16 mouse cellular contexts compared by ENCODE assay signal in the genomic region with DNA sequence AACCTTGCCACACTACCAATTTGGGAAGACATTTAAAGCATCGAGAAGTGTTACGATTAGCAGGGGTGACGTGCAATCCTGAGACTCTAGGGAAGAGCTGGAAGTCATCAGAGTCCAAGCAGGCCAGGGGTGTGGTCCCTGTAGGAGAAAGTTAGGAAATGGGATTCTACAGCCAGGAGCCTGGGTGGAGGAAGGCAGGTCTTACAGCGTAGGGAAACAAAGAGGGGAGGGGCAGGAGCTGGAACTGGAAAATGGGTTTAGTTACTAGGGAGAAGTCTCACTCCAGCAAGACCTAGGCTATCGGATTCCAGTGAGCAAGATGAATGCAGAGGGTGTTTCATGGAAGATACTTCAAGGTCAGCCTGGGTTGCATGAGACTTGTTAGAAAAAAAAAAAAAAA. TPM values are rescaled to one million over a fixed set of nuclear protein-coding genes. Genes with fewer than 3 reads are reported as not detected.
DNase-seq lines count a peak whose midpoint lies in the region; ATAC-seq and TF ChIP-seq lines count a peak whose summit lies in the region.
"Had no signal": no experiment of that assay in that cellular context is flagged by ENCODE, and none has a peak within 500 bp of the region (broad histone marks: within the 10 kb centered on the region; RNA-seq: fewer than 3 reads in every experiment).

No protein-coding gene starts in this region.

- in situ Hi-C loops in ES-E14 (cut with MboI; ENCODE audit: low sequenced_read_pairs in 2 of 2, unreplicated experiment in 2 of 2), result no loop called here

- no peaks in the 10 kb centered on the region for H3K9me3 ChIP-seq in kidney, embryonic 15.5 days (replicated peaks)
- H3K9me3 ChIP-seq in ES-E14 (ENCODE audit: control insufficient read depth, insufficient read depth, low read depth, low read length), result no peaks in the 10 kb centered on the region
- peaks cover 8% of the 10 kb centered on the region for H3K9me3 ChIP-seq in heart, embryonic 12.5 days (replicated peaks)
- no peaks in the 10 kb centered on the region for H3K9me3 ChIP-seq in midbrain, embryonic 14.5 days (ENCODE audit: control insufficient read depth, low read length)
- H3K9me3 ChIP-seq in forebrain, embryonic 15.5 days, result no peaks in the 10 kb centered on the region
- H3K9me3 ChIP-seq: limb, embryonic 13.5 days had no signal

- peak overlapping the region; percentile 55 for H3K27ac ChIP-seq in kidney, embryonic 15.5 days
- no peak overlapping the region for H3K27ac ChIP-seq in ES-E14 (ENCODE audit: insufficient read depth, low read depth, low read length, poor library complexity, severe bottlenecking)
- H3K27ac ChIP-seq in heart, embryonic 12.5 days (ENCODE audit: poor library complexity, severe bottlenecking), result peak overlapping the region; percentile 72
- H3K27ac ChIP-seq in midbrain, embryonic 14.5 days (replicated peaks; ENCODE audit: low read depth, low read length), result no peak overlapping the region
- no peak overlapping the region for H3K27ac ChIP-seq in forebrain, embryonic 15.5 days (replicated peaks)
- H3K27ac ChIP-seq: limb, embryonic 13.5 days had no signal

- H3K9ac ChIP-seq in kidney, embryonic 15.5 days, result no peak overlapping the region
- no peak overlapping the region for H3K9ac ChIP-seq in ES-E14 (ENCODE audit: insufficient read depth, low read depth, low read length, poor library complexity, severe bottlenecking)
- H3K9ac ChIP-seq in heart, embryonic 12.5 days, result no peak overlapping the region
- H3K9ac ChIP-seq in midbrain, embryonic 14.5 days (replicated peaks; ENCODE audit: low read length), result no peak overlapping the region
- no peak overlapping the region for H3K9ac ChIP-seq in forebrain, embryonic 15.5 days (replicated peaks)
- H3K9ac ChIP-seq: limb, embryonic 13.5 days had no signal

- H3K4me1 ChIP-seq in kidney, embryonic 15.5 days, result peaks cover 16% of the 10 kb centered on the region
- H3K4me1 ChIP-seq in ES-E14 (ENCODE audit: control insufficient read depth in 2 of 2, insufficient read depth in 2 of 2, low read length in 2 of 2, poor library complexity in 1 of 2), result peaks cover 0 to 4% of the 10 kb centered on the region in 2 experiments; a peak in 2 of 4 replicates
- H3K4me1 ChIP-seq in heart, embryonic 12.5 days (replicated peaks), result peaks cover 39% of the 10 kb centered on the region
- H3K4me1 ChIP-seq in midbrain, embryonic 14.5 days (ENCODE audit: control insufficient read depth, insufficient read depth, low read length), result peaks cover 7% of the 10 kb centered on the region
- H3K4me1 ChIP-seq in forebrain, embryonic 15.5 days, result peaks cover 8% of the 10 kb centered on the region

- H3K27me3 ChIP-seq in kidney, embryonic 15.5 days, result no peaks in the 10 kb centered on the region
- no peaks in the 10 kb centered on the region for H3K27me3 ChIP-seq in heart, embryonic 12.5 days (replicated peaks)
- H3K27me3 ChIP-seq in midbrain, embryonic 14.5 days (ENCODE audit: control insufficient read depth, insufficient read depth, low read length), result no peaks in the 10 kb centered on the region
- no peaks in the 10 kb centered on the region for H3K27me3 ChIP-seq in forebrain, embryonic 15.5 days
- H3K27me3 ChIP-seq: limb, embryonic 13.5 days had no signal

- H3K4me2 ChIP-seq in kidney, embryonic 15.5 days, result 0 out of 2 replicates have a peak overlapping the region, but pooled peaks have one; percentile 2
- H3K4me2 ChIP-seq in heart, embryonic 12.5 days, result no peak overlapping the region
- H3K4me2 ChIP-seq in midbrain, embryonic 14.5 days (ENCODE audit: low read length), result no peak overlapping the region
- H3K4me2 ChIP-seq in forebrain, embryonic 15.5 days (replicated peaks), result no peak overlapping the region
- H3K4me2 ChIP-seq: limb, embryonic 13.5 days had no signal

- no peak overlapping the region for H3K4me3 ChIP-seq in kidney, embryonic 15.5 days (replicated peaks)
- H3K4me3 ChIP-seq in ES-E14 (ENCODE audit: insufficient read depth in 1 of 2, low read depth in 1 of 2, low read length in 2 of 2, poor library complexity in 1 of 2, severe bottlenecking in 1 of 2), result no peak overlapping the region
- H3K4me3 ChIP-seq in heart, embryonic 12.5 days, result no peak overlapping the region
- no peak overlapping the region for H3K4me3 ChIP-seq in midbrain, embryonic 14.5 days (replicated peaks; ENCODE audit: low read depth, low read length)
- no peak overlapping the region for H3K4me3 ChIP-seq in forebrain, embryonic 15.5 days
- H3K4me3 ChIP-seq: erythroblast, embryonic 14.5 days; limb, embryonic 13.5 days had no signal

- peak; percentile 52 for ATAC-seq in kidney, embryonic 15.5 days (replicated peaks; ENCODE audit: low FRiP score)
- ATAC-seq in heart, embryonic 12.5 days (ENCODE audit: insufficient number of reproducible peaks, low FRiP score), result peak; percentile 63
- ATAC-seq in midbrain, embryonic 14.5 days (ENCODE audit: low FRiP score, low TSS enrichment), result no peak
- no peak for ATAC-seq in forebrain, embryonic 15.5 days (replicated peaks)
- ATAC-seq: activated CD4-positive, CD25-positive, alpha-beta regulatory T cell, adult 4 months; hindbrain, embryonic 16.5 days had no signal

- no peaks in the 10 kb centered on the region for H3K36me3 ChIP-seq in kidney, embryonic 15.5 days
- no peaks in the 10 kb centered on the region for H3K36me3 ChIP-seq in ES-E14 (ENCODE audit: control insufficient read depth, insufficient read depth, low read length, poor library complexity, severe bottlenecking)
- H3K36me3 ChIP-seq in heart, embryonic 12.5 days, result no peaks in the 10 kb centered on the region
- no peaks in the 10 kb centered on the region for H3K36me3 ChIP-seq in midbrain, embryonic 14.5 days (ENCODE audit: control insufficient read depth, insufficient read depth, low read length)
- H3K36me3 ChIP-seq in forebrain, embryonic 15.5 days, result no peaks in the 10 kb centered on the region
- H3K36me3 ChIP-seq: limb, embryonic 13.5 days had no signal

- no peak for DNase-seq in kidney, adult 8-10 months
- DNase-seq in ES-E14 (ENCODE audit: low read depth, low spot score), result peak; percentile 53
- DNase-seq in kidney, postnatal 14 days, result peak; percentile 19
- DNase-seq in midbrain, embryonic 14.5 days, result no peak
- no peak for DNase-seq in cerebellum, postnatal 14 days
- DNase-seq: gastrocnemius, postnatal 10 days; spleen, adult 18-20 months; thymus, postnatal 14 days had no signal

- WGBS in kidney, embryonic 15.5 days, result 47% methylated on average over 5 of the region's 5 CpGs
- WGBS in heart, embryonic 12.5 days, result 40% methylated on average over 5 of the region's 5 CpGs
- WGBS in midbrain, embryonic 14.5 days, result 61% methylated on average over 5 of the region's 5 CpGs
- WGBS in forebrain, embryonic 15.5 days, result 74% methylated on average over 5 of the region's 5 CpGs

TF ChIP-seq in ES-E14, 5 proteins besides CTCF, POLR2A, EP300 and RAD21:
- TF ChIP-seq HCFC1 (IDR thresholded peaks at IDR 0.05; ENCODE audit: borderline replicate concordance, insufficient read depth, low read length), result no peak
- no peak for TF ChIP-seq MAFK (IDR thresholded peaks at IDR 0.05; ENCODE audit: insufficient read depth, low read depth, low read length)
- TF ChIP-seq ZNF384 (IDR thresholded peaks at IDR 0.05; ENCODE audit: low read depth, low read length), result 0 out of 2 replicates have a peak, but pooled peaks have one; percentile 46
TF ChIP-seq in ES-E14: peak in this region for 1.

RNA-seq across cellular contexts. Expression of gene Mical2, which starts 8.9 kb away (rescaled TPM):
- polyA plus RNA-seq in kidney, embryonic 15.5 days (2015; fragmentation: Nextera tagmentation; extraction: Ambion mirVana), result 7.3 and 7.5 TPM in 2 replicates
- 2.6 and 9.9 TPM in 2 replicates for total RNA-seq in ES-E14 (2012; rRNA removed)
- polyA plus RNA-seq in heart, embryonic 12.5 days (2016; fragmentation: Nextera tagmentation; extraction: Ambion mirVana), result 156 and 163 TPM in 2 replicates
- polyA plus RNA-seq in midbrain, embryonic 14.5 days (2014; fragmentation: Nextera tagmentation; extraction: Ambion mirVana), result 1.6 and 2.1 TPM in 2 replicates
- 5.9 and 7.0 TPM in 2 replicates for polyA plus RNA-seq in forebrain, embryonic 15.5 days (2015; fragmentation: Nextera tagmentation; extraction: Ambion mirVana)
- polyA plus RNA-seq: erythroblast, embryonic 14.5 days had no signal

RNA-seq across cellular contexts. Expression of gene Dkk3, which starts 57.9 kb away (rescaled TPM):
- polyA plus RNA-seq in kidney, embryonic 15.5 days (2015; fragmentation: Nextera tagmentation; extraction: Ambion mirVana), result 20.0 and 25.3 TPM in 2 replicates
- total RNA-seq in ES-E14 (2012; rRNA removed), result 7.9 and 8.6 TPM in 2 replicates
- polyA plus RNA-seq in heart, embryonic 12.5 days (2016; fragmentation: Nextera tagmentation; extraction: Ambion mirVana), result 91.4 and 96.7 TPM in 2 replicates
- polyA plus RNA-seq in midbrain, embryonic 14.5 days (2014; fragmentation: Nextera tagmentation; extraction: Ambion mirVana), result 17.5 and 18.5 TPM in 2 replicates
- 22.3 and 25.9 TPM in 2 replicates for polyA plus RNA-seq in forebrain, embryonic 15.5 days (2015; fragmentation: Nextera tagmentation; extraction: Ambion mirVana)
- total RNA-seq: megakaryocyte progenitor cell, adult 5-6 weeks had no signal
- polyA plus RNA-seq: erythroblast, embryonic 14.5 days had no signal

Comparison
In these comparisons a context has a peak if more than half of its experiments do, and no peak if none do; other contexts are left out.
1. DNase-seq: peak in ES-E14 (single experiment) and kidney, postnatal 14 days (single experiment); none in kidney, adult 8-10 months (0 of 2), midbrain, embryonic 14.5 days (single experiment) and cerebellum, postnatal 14 days (0 of 2).
2. ATAC-seq: peak in kidney, embryonic 15.5 days (single experiment) and heart, embryonic 12.5 days (single experiment); none in midbrain, embryonic 14.5 days (single experiment) and forebrain, embryonic 15.5 days (single experiment).
3. H3K27ac ChIP-seq: peak in kidney, embryonic 15.5 days (single experiment) and heart, embryonic 12.5 days (single experiment); none in ES-E14 (single experiment), midbrain, embryonic 14.5 days (single experiment) and forebrain, embryonic 15.5 days (single experiment).
4. RNA of gene Mical2, which starts 8.9 kb away (polyA plus RNA-seq): 156 to 163 TPM in heart, embryonic 12.5 days; 7.3 to 7.5 TPM in kidney, embryonic 15.5 days, 5.9 to 7.0 TPM in forebrain, embryonic 15.5 days and 1.6 to 2.1 TPM in midbrain, embryonic 14.5 days; every median in the first group is over 10 times any median in the second.